Mouse (Mus musculus) MEL-GATA-1-ER (cell line): Measurements from ENCODE around the gene Ehd4.
A peak's percentile ranks its signal among the peaks of the same experiment; 100 is the strongest.

Experiments
- DNase-seq: peaks from one replicate; pipeline ENCODE4 v3.0.0-alpha.2; 2012; ENCODE audit warnings: low read depth; ENCODE audit errors: extremely low read depth

Gene Ehd4

GRCm38 (mm10) chr2:120154361-120154894 lies at the start of gene Ehd4:
TSS of gene Ehd4 (minus strand) at chr2:120154606.
- DNase-seq, result peak; percentile 97

DNA sequence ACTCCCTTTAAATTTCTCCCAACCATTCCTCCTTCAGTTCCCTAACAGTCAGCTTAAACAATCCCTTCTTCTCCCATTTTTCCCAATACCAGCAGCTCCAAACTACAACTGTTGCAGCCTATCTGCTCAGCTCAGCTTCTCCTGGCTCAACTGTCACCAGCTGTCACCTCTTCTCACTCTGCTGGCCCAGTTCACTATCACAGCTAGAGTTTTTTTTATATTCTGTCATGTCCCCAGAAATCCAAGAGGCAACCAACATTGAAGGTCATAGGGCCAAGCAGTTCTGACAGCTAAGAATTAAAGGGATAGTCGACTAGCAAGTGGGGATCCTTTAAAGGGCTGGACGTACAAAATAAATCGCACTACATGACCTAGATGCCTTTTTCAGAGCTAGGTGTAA lies 49.3 kb upstream of the Ehd4 start:
- DNase-seq, result no peak

- no peak for DNase-seq
Measured at GRCm38 (mm10) chr2:120200077-120200476, 45.7 kb upstream of the Ehd4 start.

DNA sequence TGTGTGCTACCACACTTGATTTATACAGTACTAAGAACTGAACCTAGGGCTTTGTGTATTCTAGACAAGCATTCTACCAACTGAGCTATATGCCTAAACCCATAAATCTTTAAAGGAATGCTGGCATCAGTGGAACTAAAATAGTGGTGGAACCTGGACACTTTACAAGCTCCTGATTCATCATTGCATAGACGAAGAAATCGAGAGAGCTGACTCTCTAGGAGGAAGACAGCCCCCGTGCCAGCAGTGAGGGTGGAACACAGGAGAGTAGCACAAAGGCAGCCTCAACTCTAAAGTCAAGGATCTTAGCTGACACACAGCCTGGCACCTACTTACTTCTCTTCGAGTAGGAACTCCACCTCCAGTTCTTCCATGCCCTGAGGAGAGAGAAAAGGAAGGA lies 33.8 kb upstream of the Ehd4 start:
- no peak for DNase-seq

DNA sequence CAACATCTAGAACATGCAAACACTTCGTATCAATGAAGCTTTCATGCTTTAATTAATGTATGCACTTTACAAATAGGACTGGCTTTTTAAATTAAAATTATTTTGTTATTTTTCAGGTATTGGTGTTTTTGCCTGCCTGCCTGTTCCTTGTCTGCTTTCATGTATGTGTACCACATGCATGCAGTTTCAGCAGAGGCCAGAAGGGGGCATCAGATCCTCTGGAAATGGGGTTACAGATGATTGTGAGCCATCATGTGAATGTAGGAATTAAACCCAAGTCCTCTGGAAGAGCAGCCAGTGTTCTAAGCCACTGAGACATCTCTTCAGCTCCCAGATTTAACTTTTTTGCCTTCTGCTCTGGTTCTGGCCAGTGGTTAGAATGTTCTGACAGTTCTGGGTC lies 33.2 kb upstream of the Ehd4 start:
- DNase-seq, result peak; percentile 3

DNA sequence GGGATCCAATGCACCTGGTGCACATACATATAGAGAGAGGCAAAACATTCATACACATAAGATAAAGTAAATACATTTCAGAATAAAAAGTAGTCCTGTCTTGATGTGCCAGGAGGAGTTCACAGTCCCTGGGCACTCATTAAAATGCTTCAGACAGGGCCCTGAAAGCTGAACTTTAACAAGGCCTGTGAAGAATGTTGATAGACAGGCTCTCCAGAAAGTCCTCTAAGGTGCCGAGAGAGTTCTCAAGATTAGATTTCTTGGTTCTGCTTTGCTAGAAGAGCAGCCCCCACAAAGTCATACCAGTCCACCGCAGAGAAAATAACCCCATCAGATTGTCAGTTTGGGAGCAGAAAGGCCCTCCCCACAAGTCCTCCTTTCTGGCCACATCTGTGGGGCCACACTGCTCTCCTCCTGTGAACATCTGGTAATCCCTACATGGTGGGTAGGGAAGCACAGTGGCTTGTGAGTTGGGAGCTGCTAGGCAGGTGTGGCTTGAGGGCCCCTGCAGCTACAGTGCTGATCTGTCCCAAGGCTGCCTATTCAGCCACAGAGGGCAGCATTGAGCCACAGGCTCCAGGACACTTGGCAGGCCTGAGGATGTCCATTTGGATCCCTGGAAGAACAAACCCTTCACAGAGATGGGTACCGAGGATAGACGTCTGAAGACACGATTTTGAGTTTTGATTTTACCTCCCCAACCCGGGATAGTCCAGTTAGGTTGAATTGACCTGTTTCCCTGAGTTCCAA lies 31.3 kb upstream of the Ehd4 start:
- DNase-seq, result no peak

- DNase-seq, result no peak
Measured at GRCm38 (mm10) chr2:120178936-120179335, 24.5 kb upstream of the Ehd4 start.

DNA sequence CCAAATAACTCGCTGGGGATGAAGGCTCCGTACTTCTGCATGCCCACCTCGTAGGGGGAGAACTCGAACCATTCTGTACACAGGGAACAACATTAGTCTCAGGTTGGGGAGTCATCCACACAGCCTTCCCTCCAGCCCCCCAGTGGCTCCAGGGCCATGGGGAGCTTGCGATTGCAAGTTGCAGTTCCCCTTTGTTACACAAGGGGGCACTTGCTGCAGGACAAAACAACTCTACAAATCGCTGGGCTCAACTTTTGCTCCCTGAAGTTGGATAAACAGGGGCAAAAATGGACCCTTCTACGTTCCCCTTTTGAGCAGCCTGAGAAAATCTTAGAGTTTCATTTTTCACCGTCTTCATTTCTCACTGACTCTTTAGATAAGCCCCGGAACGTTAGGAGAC lies 19.3 kb upstream of the Ehd4 start:
- no peak for DNase-seq

DNA sequence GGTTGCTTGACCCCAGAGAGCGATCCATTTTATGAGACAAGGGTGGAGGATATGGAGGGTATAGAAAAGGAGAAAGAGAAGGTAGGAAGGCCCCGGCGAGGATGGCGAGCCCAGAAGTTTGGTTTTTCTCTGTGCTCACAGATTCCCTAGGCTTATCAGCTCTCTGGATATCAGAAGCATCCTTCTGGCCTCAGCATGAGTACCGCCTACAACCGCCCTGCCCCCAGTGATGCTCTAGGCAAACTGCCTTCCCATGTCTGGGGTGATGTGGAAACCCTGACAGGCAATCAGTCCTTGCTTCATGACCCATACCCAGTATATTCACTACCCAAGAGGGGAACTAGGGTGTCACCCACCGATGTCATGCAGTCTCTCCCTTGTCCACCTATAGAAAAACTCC lies 17.0 kb upstream of the Ehd4 start:
- DNase-seq, result no peak

DNA sequence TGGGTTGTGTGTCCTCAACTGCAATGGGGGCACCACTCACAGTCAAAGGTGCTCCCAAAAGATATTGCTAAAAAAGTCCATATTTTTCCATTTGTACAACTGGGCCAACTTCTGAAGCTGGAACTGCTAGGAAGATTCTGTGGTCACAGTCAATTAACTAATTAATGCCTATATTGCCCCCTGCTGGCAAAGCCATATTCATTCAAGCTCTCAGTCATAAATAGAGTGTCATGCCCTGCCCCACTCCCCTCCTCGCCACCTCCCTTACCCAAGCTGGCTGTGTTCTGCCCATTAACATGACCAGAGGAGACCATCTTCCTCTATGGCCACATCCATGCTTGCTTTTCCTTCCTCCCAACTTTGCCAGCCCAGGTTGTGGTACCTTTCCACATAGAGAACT lies 16.3 kb upstream of the Ehd4 start:
- no peak for DNase-seq

- DNase-seq, result no peak
Measured at GRCm38 (mm10) chr2:120169382-120169781, 15.0 kb upstream of the Ehd4 start.

GRCm38 (mm10) chr2:120167763-120168162 lies 13.4 kb upstream of the Ehd4 start:
- no peak for DNase-seq

- DNase-seq, result no peak
Measured at GRCm38 (mm10) chr2:120165474-120165873, 11.1 kb upstream of the Ehd4 start.

DNA sequence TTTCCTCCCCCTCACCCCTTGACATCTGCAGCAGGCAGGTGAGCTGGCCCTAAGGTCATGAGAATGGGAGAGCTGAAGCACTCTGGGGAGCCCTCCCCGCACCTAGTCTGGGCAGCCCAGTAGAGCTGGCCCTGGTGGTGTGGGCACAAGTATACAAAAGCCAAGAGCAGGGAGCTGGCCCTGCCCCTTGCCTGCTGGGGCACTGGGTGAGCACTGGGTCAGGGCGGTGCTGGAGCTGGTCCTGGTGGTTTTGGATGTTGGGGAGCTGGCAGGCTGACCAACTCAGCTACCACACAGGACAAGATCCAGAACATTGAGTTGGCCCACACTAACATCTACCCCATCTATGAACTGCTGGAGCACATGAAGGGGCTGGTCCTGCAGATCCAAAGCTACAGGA lies 5.0 kb upstream of the Ehd4 start:
- DNase-seq, result no peak

- no peak for DNase-seq
Measured at GRCm38 (mm10) chr2:120158846-120159245, 4.4 kb upstream of the Ehd4 start.

GRCm38 (mm10) chr2:120158016-120158415 lies 3.6 kb upstream of the Ehd4 start:
- no peak for DNase-seq

GRCm38 (mm10) chr2:120157606-120158005 lies 3.2 kb upstream of the Ehd4 start:
- no peak for DNase-seq

- no peak for DNase-seq
Measured at GRCm38 (mm10) chr2:120153586-120154360, 633 bp downstream of the Ehd4 start.

DNA sequence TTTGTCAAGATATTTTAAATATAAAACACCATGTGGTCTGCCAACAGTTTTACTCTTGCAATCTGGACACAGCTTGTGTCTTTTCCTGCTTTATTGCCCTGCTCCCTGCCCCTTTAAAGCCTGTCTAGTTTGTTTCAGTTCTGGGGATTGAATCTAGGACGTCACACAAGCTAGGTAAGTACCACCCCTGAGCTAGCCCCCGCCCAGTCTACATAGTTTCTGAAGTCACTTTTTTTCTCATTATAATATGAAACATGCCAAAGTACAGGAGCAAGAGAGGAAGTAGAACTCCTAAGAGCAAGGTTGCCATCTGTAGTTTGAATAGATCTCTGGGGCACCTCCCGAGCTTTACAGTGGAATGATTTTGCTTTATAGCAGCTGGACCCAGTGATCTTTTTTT lies 3.8 kb downstream of the Ehd4 start:
- no peak for DNase-seq

GRCm38 (mm10) chr2:120149634-120150033 lies 4.8 kb downstream of the Ehd4 start:
- no peak for DNase-seq

GRCm38 (mm10) chr2:120147999-120148398 lies 6.4 kb downstream of the Ehd4 start:
- DNase-seq, result no peak

GRCm38 (mm10) chr2:120147364-120147763 lies 7.0 kb downstream of the Ehd4 start:
- no peak for DNase-seq

DNA sequence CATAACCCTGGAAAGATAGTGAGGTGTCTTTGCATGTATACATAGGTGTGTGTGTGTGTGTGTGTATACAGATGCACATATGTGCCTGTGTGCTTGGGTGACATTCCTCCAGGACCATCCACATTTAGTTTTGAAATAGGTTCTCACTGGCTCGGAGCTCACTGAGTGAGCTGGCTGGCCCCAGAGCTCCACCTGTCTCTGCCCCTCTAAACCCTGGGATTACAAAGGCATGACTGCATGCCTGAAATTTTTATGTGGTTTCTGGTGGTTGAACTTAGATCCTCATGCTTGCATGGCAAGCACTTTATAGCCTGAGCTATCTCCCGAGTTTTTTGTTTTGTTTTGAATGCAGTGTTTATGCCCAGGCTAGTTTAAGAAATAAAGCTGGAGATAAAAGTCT lies 7.9 kb downstream of the Ehd4 start:
- no peak for DNase-seq
